Mouse (Mus musculus): ENCODE measurements at regions not wholly inside any gene's neighbourhood (a gene's known extent, or its start where the extent isn't known, plus 50 kb on each side); places are given as distances from the start of the nearest gene placed in this dataset.

- H3ac ChIP-seq (ENCODE audit: control insufficient read depth, insufficient read length), result no peak overlapping the region
- no peak overlapping the region for H3K4me2 ChIP-seq (ENCODE audit: low read depth)
- no peaks in the 10 kb centered on the region for H3K27me3 ChIP-seq (ENCODE audit: control insufficient read depth, insufficient read depth, insufficient read length)
- TF ChIP-seq TCF3 (IDR thresholded peaks at IDR 0.05; ENCODE audit: insufficient read length, low read depth), result no peak
- TF ChIP-seq CEBPB (IDR thresholded peaks at IDR 0.05; ENCODE audit: insufficient read depth, poor library complexity, severe bottlenecking), result no peak
- TF ChIP-seq MAX (IDR thresholded peaks at IDR 0.05; ENCODE audit: low read depth), result no peak
- TF ChIP-seq SRF (IDR thresholded peaks at IDR 0.05; ENCODE audit: control insufficient read depth, insufficient read length, low read depth), result no peak
- no peak for TF ChIP-seq MYOD1 (IDR thresholded peaks at IDR 0.05; ENCODE audit: control insufficient read depth in 1 of 3, insufficient read length in 2 of 3, low read depth in 2 of 3)
- TF ChIP-seq POLR2AphosphoS2 (IDR thresholded peaks at IDR 0.05; ENCODE audit: insufficient read length, low read depth), result no peak
- no peak for TF ChIP-seq TCF12 (IDR thresholded peaks at IDR 0.05; ENCODE audit: insufficient read depth, poor library complexity, severe bottlenecking)
- no peak for TF ChIP-seq REST (IDR thresholded peaks at IDR 0.05; ENCODE audit: insufficient read depth, insufficient read length)
- no peak for TF ChIP-seq MYOG (IDR thresholded peaks at IDR 0.05; ENCODE audit: control insufficient read depth in 1 of 3, insufficient read depth in 1 of 3, insufficient read length in 2 of 3, low read depth in 2 of 3)
- TF ChIP-seq USF1 (IDR thresholded peaks at IDR 0.05; ENCODE audit: low read depth), result no peak
- TF ChIP-seq POLR2A (IDR thresholded peaks at IDR 0.05; ENCODE audit: insufficient read length, low read depth), result no peak
- no peak for TF ChIP-seq E2F4 (IDR thresholded peaks at IDR 0.05; ENCODE audit: insufficient read depth)
- H3K36me3 ChIP-seq (ENCODE audit: control insufficient read depth, insufficient read depth), result no peaks in the 10 kb centered on the region
- H3K79me2 ChIP-seq (ENCODE audit: control insufficient read depth, insufficient read depth), result no peaks in the 10 kb centered on the region
- H3K4me3 ChIP-seq, result no peak overlapping the region
Measured at GRCm38 (mm10) chr13:111903931-111904330, 95.1 kb upstream of the Map3k1 start.

GRCm38 (mm10) chr13:111904616-111905212 is 95.9 kb upstream of the Map3k1 start:
- Histone ChIP-seq H3K27me3 (ENCODE audit: control insufficient read depth, insufficient read depth, insufficient read length) (no peaks in the 10 kb centered on the region), H3K4me2 (ENCODE audit: low read depth) (no peak overlapping the region), H3K79me2 (ENCODE audit: control insufficient read depth, insufficient read depth) (no peaks in the 10 kb centered on the region), H3ac (ENCODE audit: control insufficient read depth, insufficient read length) (no peak overlapping the region), H3K4me3 (no peak overlapping the region), H3K36me3 (ENCODE audit: control insufficient read depth, insufficient read depth) (no peaks in the 10 kb centered on the region)
- peak in 1 of 3 experiments; percentile 29 for TF ChIP-seq MYOG (IDR thresholded peaks at IDR 0.05; ENCODE audit: control insufficient read depth in 1 of 3, insufficient read depth in 1 of 3, insufficient read length in 2 of 3, low read depth in 2 of 3)
- peak in 1 of 3 experiments; percentile 38 for TF ChIP-seq MYOD1 (IDR thresholded peaks at IDR 0.05; ENCODE audit: control insufficient read depth in 1 of 3, insufficient read length in 2 of 3, low read depth in 2 of 3)
- no peak for TF ChIP-seq MAX (IDR thresholded peaks at IDR 0.05; ENCODE audit: low read depth)

GRCm38 (mm10) chr13:111905213-111905701 is 96.5 kb upstream of the Map3k1 start:
- TF ChIP-seq SRF (IDR thresholded peaks at IDR 0.05; ENCODE audit: control insufficient read depth, insufficient read length, low read depth), result no peak
- no peak for TF ChIP-seq MAX (IDR thresholded peaks at IDR 0.05; ENCODE audit: low read depth)
- no peak for TF ChIP-seq USF1 (IDR thresholded peaks at IDR 0.05; ENCODE audit: low read depth)
- no peak for TF ChIP-seq POLR2AphosphoS2 (IDR thresholded peaks at IDR 0.05; ENCODE audit: insufficient read length, low read depth)
- TF ChIP-seq MYOG (IDR thresholded peaks at IDR 0.05; ENCODE audit: control insufficient read depth in 1 of 3, insufficient read depth in 1 of 3, insufficient read length in 2 of 3, low read depth in 2 of 3), result no peak
- TF ChIP-seq MYOD1 (IDR thresholded peaks at IDR 0.05; ENCODE audit: control insufficient read depth in 1 of 3, insufficient read length in 2 of 3, low read depth in 2 of 3), result no peak
- no peak for TF ChIP-seq E2F4 (IDR thresholded peaks at IDR 0.05; ENCODE audit: insufficient read depth)
- TF ChIP-seq TCF3 (IDR thresholded peaks at IDR 0.05; ENCODE audit: insufficient read length, low read depth), result no peak
- TF ChIP-seq REST (IDR thresholded peaks at IDR 0.05; ENCODE audit: insufficient read depth, insufficient read length), result no peak

DNA sequence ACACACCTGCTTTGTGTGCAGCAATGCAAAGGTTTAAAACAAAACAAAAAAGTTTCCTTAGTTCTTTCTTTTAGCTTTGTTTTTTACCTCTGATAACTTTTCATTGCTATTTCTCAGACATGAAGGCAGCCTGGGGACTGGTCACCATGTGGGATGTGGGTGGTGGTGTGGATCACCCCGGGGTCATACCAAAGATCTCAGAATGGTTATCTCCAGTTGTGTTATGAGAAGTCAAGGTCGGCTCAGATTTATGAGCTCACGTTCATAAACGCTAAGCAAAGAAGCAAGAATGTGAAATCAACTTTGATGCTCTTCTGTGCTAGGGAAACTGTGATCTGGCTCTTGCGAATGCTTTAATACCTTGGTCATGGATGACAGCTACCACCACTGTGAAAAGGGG is 102.3 kb upstream of the Map3k1 start:
- H3ac ChIP-seq (ENCODE audit: control insufficient read depth, insufficient read length), result no peak overlapping the region
- TF ChIP-seq REST (IDR thresholded peaks at IDR 0.05; ENCODE audit: insufficient read depth, insufficient read length), result no peak
- no peak for TF ChIP-seq TCF3 (IDR thresholded peaks at IDR 0.05; ENCODE audit: insufficient read length, low read depth)
- no peak for TF ChIP-seq E2F4 (IDR thresholded peaks at IDR 0.05; ENCODE audit: insufficient read depth)
- no peak for TF ChIP-seq POLR2A (IDR thresholded peaks at IDR 0.05; ENCODE audit: insufficient read length, low read depth)
- TF ChIP-seq MAX (IDR thresholded peaks at IDR 0.05; ENCODE audit: low read depth), result no peak
- no peak for TF ChIP-seq POLR2AphosphoS2 (IDR thresholded peaks at IDR 0.05; ENCODE audit: insufficient read length, low read depth)
- no peak for TF ChIP-seq TCF12 (IDR thresholded peaks at IDR 0.05; ENCODE audit: insufficient read depth, poor library complexity, severe bottlenecking)
- no peak for TF ChIP-seq SRF (IDR thresholded peaks at IDR 0.05; ENCODE audit: control insufficient read depth, insufficient read length, low read depth)
- TF ChIP-seq MYOD1 (IDR thresholded peaks at IDR 0.05; ENCODE audit: control insufficient read depth in 1 of 3, insufficient read length in 2 of 3, low read depth in 2 of 3), result no peak
- no peak for TF ChIP-seq USF1 (IDR thresholded peaks at IDR 0.05; ENCODE audit: low read depth)
- TF ChIP-seq MYOG (IDR thresholded peaks at IDR 0.05; ENCODE audit: control insufficient read depth in 1 of 3, insufficient read depth in 1 of 3, insufficient read length in 2 of 3, low read depth in 2 of 3), result no peak
- H3K4me3 ChIP-seq, result no peak overlapping the region
- H3K27me3 ChIP-seq (ENCODE audit: control insufficient read depth, insufficient read depth, insufficient read length), result no peaks in the 10 kb centered on the region
- no peaks in the 10 kb centered on the region for H3K79me2 ChIP-seq (ENCODE audit: control insufficient read depth, insufficient read depth)
- H3K36me3 ChIP-seq (ENCODE audit: control insufficient read depth, insufficient read depth), result no peaks in the 10 kb centered on the region
- no peak overlapping the region for H3K4me2 ChIP-seq (ENCODE audit: low read depth)

More at GRCm38 (mm10) chr13:111905213-111905701, 96.5 kb upstream of the Map3k1 start:
- H3K4me3 ChIP-seq, result no peak overlapping the region
- H3K4me2 ChIP-seq (ENCODE audit: low read depth), result no peak overlapping the region
- no peak overlapping the region for H3ac ChIP-seq (ENCODE audit: control insufficient read depth, insufficient read length)
- H3K36me3 ChIP-seq (ENCODE audit: control insufficient read depth, insufficient read depth), result no peaks in the 10 kb centered on the region
- no peaks in the 10 kb centered on the region for H3K79me2 ChIP-seq (ENCODE audit: control insufficient read depth, insufficient read depth)
- H3K27me3 ChIP-seq (ENCODE audit: control insufficient read depth, insufficient read depth, insufficient read length), result no peaks in the 10 kb centered on the region

Measured in myocyte (in vitro differentiated cells).